ENCODE assay signal across 9 mouse cellular contexts in genomic region chr2:160328886-160329285, GRCm38 (mm10). TPM values are rescaled to one million over a fixed set of nuclear protein-coding genes. Genes with fewer than 3 reads are reported as not detected.
DNase-seq lines count a peak whose midpoint lies in the region.
"Had no signal": no experiment of that assay in that cellular context is flagged by ENCODE, and none has a peak within 500 bp of the region (broad histone marks: within the 10 kb centered on the region; RNA-seq: fewer than 3 reads in every experiment).

No protein-coding gene starts in this region.

- DNase-seq in adrenal gland, postnatal 10 days, result peak; percentile 64
- no peak for DNase-seq in adrenal gland, adult 8-10 months
- peak; percentile 12 for DNase-seq in layer of hippocampus, adult 11-12 months (ENCODE audit: low spot score)
- no peak for DNase-seq in layer of hippocampus, adult 9-10 months (ENCODE audit: low spot score)
- peak; percentile 21 to 62 for DNase-seq in kidney, postnatal 25 days
- DNase-seq in right cerebral cortex, postnatal 4 days, result peak; percentile 13
- no peak for DNase-seq in embryo, embryonic 10 days (ENCODE audit: low spot score)
- no peak for DNase-seq in urinary bladder, postnatal 36 days (ENCODE audit: low spot score in 2 of 2)
- DNase-seq: gastrocnemius, postnatal 14 days had no signal

RNA-seq across cellular contexts. Expression of gene Gm826, which starts 5.1 kb away (rescaled TPM):
- 1 to 10 TPM; 2.1 to 2.2 TPM for total RNA-seq in adrenal gland, postnatal 10 days (2021)
- 1 to 10 TPM in 2 of 4 experiments, under 1 TPM in 2; 0.52 to 1.2 (median 0.83) TPM for total RNA-seq in adrenal gland, adult 8-10 months (2022)

RNA-seq across cellular contexts. Expression of gene Mafb, which starts 38.0 kb away (rescaled TPM):
- total RNA-seq in adrenal gland, postnatal 10 days (2021), result 10 to 100 TPM; 15.4 to 38.4 TPM
- 10 to 100 TPM; 13.0 to 15.2 (median 14.0) TPM for total RNA-seq in adrenal gland, adult 8-10 months (2022)

Comparison
In these comparisons a context has a peak if more than half of its experiments do, and no peak if none do; other contexts are left out.
1. DNase-seq: peak in adrenal gland, postnatal 10 days (single experiment), layer of hippocampus, adult 11-12 months (single experiment), kidney, postnatal 25 days (2 of 2) and right cerebral cortex, postnatal 4 days (single experiment); none in adrenal gland, adult 8-10 months (single experiment), layer of hippocampus, adult 9-10 months (single experiment), embryo, embryonic 10 days (single experiment) and urinary bladder, postnatal 36 days (0 of 2).